Mouse (Mus musculus) ovary, postnatal 36 days (tissue): ENCODE measurements around the gene Eif2b4.
"Not testable (repeated sequence)": the region's sequence is repeated elsewhere in the genome, so short reads cannot be mapped to it uniquely, and the experiment has no call there.

Experiments
- DNase-seq: peaks from one replicate; pipeline ENCODE4 v3.0.0; 2022; ENCODE audit warnings: low spot score, mixed read lengths

Eif2b4 gene

DNA sequence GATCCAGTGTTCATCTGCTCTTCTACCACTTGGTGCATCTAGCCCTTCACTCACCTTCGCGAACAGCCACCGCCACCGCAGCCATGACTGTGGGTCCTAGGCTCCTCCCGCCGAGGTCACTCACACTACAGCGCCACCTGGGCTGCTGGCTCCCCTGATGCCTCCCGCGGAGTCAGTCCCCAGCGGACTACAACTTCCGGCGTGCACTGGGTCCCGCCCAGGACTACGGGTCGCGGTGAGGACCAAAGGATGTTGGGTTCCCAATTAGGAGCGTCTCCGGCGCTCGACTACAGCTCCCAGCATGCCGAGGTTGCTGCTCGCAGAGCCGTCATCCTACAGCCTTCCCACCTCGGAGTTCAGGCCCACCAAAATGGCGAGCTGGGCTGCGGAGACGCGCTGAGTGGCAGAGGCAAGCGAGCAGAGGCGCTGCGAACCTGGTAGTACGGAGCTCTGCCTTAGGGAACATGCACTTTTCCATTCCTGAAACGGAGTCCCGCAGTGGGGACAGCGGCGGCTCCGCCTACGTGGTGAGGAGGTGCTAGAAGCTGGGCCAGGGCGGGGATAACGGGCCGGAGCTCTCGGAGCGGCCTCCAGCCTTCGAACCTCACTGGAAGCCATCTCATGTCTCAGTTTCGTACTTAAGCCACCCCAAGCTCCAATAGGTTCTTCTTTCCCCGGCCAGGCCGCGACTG is at the start of gene Eif2b4, which contains the start of gene Snx17:
TSS of gene Eif2b4 (minus strand) at position 492 of the 692 bp plus-strand sequence.
TSS of gene Snx17 (plus strand) at position 289 of the 692 bp plus-strand sequence.
- DNase-seq, result peak; percentile 99

DNA sequence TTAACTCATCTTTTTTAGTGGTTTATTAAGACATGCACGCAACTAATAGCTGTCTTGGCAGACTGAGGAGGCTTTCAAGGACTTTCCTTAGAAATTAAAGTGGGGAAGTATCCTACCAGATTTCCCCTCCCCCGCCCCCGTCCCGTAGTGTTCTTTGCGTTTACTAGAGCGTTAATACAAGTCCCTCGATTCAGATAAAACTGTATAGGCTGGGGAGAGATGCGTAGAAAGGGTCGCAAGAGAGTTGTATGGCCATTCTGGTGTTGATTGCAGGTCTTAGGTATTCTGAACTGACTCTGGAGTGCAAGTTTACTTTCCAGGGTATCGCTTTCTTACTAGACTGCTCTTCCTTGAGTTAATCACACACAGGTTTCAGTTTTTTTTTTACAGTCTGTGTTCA is 49.0 kb upstream of the Eif2b4 start:
- DNase-seq, result no peak

GRCm38 (mm10) chr5:31241522-31242034 is 48.3 kb upstream of the Eif2b4 start:
- no peak for DNase-seq

DNA sequence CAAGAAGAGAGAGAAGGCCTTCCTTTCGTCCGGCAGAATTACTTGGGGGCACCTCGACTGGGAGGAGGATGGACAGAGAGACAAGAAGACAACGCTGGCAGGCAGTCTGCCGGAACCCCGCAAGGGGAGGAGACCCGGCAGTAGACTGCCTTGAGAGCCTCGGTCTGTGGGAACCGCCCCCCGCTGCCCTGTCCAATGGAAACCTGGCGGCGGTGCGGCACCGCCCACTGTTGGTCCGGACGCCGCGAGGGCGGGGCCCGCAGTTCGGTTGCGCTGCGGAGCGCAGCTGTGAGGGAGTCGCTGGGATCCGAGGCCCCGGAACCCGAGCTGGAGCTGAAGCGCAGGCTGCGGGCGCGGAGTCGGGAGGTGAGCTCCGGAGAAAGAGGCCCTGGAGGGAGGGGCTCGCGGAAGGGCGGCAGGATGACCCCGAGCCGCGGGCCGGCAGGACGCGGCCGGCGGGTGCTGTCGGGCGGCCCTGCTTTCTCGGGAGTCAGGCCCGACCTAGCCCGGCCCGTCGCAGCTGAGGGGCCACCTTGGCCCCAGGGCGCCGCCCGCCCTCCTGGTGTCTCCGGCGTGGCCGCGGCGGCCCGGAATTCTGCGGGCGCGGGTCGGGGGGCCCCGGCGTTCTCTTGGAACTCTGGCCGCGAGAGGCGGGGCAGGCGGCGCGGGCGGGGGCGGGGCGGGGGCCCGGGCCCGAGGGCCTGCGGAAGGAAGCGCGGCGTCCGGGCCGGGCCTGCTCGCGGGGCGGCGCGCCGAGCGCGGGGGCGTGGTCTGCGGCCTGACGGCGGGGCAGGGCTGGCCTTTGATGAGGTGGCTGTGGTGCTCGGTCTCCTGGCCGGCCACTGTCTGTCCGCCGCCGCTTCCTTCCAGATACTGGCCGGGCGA is 47.6 kb upstream of the Eif2b4 start, which contains the start of the genes Nrbp1 and Gm9970:
TSS of gene Nrbp1 (plus strand) at position 228 of the 885 bp plus-strand sequence.
TSS of gene Gm9970 (minus strand) at position 596 of the 885 bp plus-strand sequence.
- peak; percentile 96 for DNase-seq

DNA sequence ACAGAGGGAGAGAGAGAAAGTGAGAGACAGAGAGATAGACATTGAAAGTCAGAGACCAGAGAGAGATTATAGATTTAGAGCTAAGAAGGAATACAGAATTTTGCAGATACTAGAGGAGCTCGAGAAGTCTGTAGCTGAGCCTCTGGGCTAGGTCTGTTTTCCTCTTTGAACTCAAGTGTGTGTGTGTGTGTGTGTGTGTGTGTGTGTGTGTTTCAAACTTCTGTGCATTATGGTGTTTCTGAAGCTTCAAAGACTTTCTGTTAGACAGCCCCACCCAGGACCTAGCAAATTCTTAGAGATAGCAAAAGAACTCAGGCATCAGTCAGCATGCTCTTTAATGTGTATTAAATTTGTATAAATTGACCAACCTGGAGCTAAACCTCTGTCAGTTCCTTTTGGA is 33.4 kb upstream of the Eif2b4 start:
- DNase-seq, result no peak

- no peak for DNase-seq
These were observed 29.5 kb upstream of the Eif2b4 start for GRCm38 (mm10) chr5:31222696-31223095.

DNA sequence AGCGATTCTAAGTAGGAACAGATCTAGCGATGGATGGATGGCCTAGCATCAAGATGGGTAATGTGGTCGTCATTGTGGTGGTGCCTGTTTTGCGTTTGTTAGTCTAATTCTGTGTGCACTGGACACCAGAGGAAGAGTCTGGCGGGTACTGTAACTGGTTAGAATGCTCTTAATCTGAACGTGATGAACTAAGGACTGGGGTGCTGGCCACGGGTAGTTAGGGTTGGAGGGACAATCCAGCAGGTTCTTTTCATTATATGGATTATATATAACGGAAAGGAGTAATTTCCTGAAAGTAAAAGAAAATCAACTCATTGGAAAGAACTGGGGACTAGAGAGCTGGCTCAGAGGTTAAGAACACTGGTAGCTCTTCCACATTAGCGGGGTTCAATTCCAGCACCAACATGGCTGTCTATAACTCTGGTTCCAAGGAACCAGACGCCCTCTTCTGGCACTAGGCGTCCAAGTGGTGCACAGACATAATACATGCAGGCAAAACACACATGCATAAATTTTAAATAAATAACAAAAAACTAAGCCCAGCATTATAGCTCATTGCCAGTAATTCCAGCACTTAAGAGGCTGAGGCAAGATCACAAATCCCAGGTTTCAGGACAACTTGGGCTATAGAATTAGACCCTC is 28.2 kb upstream of the Eif2b4 start:
- DNase-seq, result no peak

DNA sequence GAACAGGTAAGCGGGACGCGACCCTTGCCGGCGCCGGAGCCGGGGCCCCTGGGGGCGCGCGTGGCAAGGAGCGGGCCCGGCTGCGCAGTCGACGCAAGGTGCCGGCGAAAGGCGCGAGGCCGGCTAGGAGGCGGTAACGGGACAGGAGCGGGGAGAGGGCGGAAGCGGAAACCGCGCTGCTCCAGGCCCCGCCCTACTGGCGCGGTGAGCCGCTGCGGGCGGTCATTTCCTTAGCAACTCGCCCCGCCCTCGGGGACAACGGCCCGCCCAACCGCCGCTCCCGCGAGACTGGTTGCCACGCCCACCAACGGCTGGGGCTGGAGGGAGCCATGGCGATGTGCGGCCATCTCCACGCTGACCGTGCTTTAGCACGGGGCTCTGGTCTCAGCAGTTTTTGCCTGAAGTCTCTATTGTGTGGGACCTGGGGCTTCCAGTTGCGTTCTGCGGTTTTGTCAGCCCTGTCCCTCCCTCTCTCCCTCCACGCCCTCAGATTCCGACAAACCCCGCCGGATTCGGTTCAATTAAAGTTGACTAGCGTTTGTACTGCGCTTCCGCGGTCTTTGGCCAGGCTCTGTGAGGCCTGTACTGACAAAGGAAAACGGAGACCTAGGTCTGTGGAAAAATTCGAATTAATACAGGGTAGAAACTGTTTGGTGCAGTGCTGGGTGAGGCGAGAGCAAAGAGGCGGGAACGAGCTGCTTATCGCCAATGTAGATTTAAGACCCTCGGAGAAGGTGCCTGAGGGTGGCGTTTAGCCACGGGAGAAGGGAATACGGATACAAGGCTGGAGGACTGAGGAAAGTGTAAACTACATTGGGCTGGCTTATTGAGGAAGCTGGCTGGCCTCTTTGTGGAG is 27.4 kb upstream of the Eif2b4 start, which contains the start of gene Ppm1g:
TSS of gene Ppm1g (minus strand) at position 240 of the 856 bp plus-strand sequence.
- DNase-seq, result peak; percentile 99

GRCm38 (mm10) chr5:31219911-31220447 is 26.7 kb upstream of the Eif2b4 start:
- DNase-seq, result no peak

DNA sequence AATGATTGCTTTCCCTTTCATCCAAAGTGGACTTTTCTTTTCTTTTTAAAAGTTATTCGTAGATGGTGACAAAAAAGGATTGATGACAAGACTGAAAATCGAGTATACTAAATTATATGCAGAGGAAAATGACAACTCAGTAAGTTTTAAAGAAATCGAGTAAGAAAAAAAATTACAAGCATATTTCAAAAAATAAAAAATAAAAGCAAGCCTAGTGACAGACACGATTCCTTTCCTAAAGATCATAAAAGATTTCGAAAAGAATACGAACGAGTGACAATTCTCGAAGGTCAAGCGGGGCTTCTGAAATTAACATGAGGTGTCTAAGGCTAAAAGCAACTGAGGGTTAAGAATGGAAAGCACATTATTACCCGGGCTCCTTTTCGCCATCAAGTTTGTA is 26.2 kb upstream of the Eif2b4 start:
- DNase-seq, result no peak

DNA sequence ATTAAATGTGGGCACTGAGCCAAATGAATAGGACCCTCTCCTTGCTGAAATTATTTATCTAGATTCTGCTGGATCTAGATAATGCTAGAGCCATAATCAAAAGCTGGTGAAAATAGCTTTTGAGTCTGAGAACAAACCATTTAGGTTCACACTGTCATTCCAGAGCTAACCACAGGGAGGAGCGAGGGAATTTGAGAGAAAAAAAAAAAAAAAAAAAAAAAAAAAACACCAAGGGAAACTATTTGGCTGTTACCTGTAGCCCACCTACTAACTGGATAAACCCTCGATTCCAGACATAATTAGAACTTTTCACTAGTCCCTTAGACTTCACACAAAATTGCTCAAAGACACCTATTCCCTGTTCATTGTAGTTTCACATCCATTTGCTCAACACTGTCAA is 25.8 kb upstream of the Eif2b4 start:
- no peak for DNase-seq

GRCm38 (mm10) chr5:31218294-31218693 is 25.1 kb upstream of the Eif2b4 start:
- DNase-seq, result no peak

DNA sequence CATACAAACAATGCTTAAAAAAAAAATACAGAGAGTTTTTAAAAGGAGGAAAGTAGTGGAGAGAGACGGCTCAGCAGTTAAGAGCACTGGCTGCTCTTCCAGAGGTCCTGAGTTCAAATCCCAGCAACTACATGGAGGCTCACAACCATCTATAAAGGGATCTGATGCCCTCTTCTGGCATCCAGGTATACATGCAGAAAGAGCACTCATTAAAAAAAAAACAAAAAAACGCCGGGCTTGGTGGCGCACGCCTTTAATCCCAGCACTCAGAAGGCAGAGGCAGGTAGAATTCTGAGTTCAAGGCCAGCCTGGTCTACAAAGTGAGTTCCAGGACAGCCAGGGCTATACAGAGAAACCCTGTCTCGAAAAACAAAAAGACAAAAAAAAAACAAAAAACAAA is 23.3 kb upstream of the Eif2b4 start:
- DNase-seq, result not testable (repeated sequence)

DNA sequence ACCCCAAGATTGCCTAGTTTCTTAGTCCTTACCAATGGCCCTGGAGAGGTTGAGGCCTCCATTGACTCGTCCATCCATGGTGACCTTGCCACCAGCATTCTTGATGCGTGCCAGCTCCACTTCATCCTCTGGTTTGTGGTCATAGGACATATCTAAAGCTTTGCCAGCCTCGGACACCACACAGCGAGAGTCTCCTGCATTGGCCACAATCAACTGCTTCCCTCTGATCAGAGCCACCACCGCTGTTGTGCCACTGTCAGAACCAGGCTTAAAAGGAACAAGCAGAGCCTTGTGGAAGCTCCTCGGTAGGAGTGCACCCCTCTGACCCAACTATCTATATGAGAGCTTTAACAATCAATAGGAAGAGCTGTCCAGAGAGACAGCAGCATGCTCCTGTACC is 11.2 kb upstream of the Eif2b4 start:
- no peak for DNase-seq

GRCm38 (mm10) chr5:31203866-31204265 is 10.6 kb upstream of the Eif2b4 start:
- no peak for DNase-seq

- DNase-seq, result no peak
These were observed 9.7 kb upstream of the Eif2b4 start for GRCm38 (mm10) chr5:31202933-31203332.

DNA sequence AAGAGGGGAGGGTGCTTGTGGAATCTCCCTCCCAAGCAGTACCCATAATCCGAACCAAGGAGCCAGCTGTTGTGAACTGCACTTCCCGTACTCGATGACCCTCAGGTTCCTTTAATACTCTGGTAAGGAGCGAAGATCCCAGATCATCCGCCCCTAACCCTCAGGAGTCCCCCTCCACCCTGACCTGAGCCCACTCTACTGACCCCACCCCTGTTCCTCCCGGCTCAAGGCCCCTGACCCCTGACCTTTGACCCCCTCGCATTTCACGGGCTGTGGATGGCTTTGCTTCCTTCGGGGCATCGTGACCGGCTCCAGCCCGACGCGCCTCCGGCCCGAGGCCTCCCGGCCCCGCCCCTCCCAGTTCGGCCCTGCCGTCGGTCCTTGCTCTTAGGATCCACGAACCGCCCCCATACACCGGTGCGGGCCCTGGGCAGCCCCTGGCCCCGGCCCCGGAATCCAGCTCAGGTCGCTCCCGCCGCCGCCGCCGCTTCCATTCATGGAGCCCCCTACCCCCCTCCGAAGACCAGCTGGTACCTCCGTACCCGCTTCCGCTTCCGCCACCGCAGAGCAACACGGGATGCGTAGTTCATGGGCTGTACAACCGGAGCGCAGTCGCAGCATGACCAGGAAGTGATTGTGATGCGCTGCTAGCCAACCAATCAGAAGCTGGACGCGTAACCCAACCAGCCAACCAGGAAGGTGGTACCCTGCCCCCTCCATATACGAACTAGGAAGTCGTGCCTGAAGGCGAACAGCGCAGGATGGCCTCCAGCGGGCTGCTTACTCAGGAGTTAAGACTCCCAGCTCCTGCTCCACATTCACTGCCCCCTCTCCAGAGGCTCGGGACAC is 8.7 kb upstream of the Eif2b4 start, which contains the start of gene Zfp513:
TSS of gene Zfp513 (minus strand) at position 562 of the 849 bp plus-strand sequence.
- peak; percentile 92 for DNase-seq

GRCm38 (mm10) chr5:31201042-31201741 is 8.0 kb upstream of the Eif2b4 start:
- no peak for DNase-seq

DNA sequence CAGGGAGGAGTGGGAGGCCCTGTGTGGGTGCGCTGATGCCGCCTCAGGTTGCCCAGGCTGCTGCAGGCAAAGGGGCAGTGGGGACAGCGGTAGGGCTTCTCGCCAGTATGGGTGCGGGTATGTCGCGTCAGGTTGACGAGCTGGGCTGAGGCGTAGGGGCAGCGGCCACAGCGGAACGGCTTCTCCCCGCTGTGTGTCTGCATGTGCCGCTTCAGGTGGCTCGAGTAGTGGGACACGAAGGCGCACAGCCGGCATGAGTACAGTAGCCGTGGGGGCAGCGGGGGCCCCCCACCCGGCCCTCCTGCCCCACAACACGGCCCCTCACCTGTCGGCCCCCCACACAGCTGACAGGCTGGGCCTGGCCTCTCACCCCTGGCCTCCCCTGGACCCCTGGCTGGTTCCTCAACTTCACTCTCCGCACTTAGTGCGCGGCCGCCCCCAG is 7.1 kb upstream of the Eif2b4 start:
- DNase-seq, result peak; percentile 36
